Mouse (Mus musculus): ENCODE data around the gene Sertad4. TPM values are rescaled to one million over a fixed set of nuclear protein-coding genes. Genes with fewer than 3 reads are reported as not detected.

Gene Sertad4
- 6.1 and 9.4 TPM in 2 replicates for polyA plus RNA-seq (2015; fragmentation: Nextera tagmentation; extraction: Ambion mirVana)

DNA sequence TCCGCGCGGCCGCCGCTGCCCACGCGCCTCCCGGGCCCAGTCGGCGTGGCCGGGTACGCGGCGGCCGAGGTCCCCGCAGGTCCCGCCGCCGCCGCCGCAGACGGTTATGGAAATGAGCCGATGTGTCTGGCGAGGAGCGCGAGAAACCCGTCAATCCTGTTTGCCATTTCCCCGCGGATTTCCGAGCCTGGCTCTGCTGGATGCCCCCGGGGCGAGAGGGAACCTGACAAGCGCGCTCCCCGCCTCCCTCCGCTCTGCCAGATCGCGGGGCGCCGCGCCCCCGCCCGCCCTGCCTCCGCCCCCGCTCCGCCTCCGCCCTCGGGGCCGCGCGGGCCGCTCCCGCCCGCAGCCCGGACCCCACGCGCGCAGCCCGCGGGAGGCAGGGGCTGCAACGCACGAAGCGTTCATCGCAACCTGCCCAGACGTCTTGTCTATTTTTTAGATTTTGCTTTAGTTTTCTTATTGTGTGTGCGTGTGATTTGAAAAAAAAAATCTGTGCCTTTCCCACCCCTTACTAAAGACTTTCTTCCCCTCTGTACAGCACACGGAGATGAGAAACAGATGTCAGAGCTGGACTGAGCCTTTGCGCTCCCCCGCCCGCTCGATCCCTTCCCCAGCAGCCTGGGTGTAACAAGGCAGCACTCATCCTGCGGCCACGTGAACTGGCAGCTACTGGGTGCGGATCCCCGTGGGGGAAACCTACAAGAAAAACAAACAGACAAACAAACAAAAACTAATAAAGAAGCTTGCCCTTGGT is at the start of gene Sertad4:
TSS of gene Sertad4 (minus strand) at position 283 of the 757 bp plus-strand sequence.
- WGBS, result under 1% methylated on average over 67 of the region's 75 CpGs
- ATAC-seq (ENCODE audit: low read depth), result peak; percentile 84

DNA sequence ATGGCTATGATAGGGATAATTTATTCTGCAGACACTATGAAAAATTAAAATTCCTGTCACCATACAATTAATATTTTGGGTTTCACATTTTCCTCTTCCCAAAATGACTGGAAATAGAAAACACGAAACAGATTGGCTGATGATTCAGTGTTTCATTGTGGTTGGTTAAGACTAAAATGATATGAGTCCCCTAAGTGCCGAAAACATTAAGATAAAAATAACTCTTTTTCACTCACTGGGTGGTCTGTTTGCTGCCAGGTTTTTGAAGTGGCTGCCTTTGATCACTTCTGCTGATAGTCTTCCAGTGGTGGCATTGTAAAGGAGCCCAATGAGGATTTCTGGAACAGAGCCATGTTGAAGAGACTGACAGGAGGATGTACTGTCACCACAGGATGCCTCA is 46.0 kb upstream of the Sertad4 start:
- no peak for ATAC-seq (ENCODE audit: low read depth)
- Histone ChIP-seq H3K9me3 (ENCODE audit: control insufficient read depth, low read length) (no peaks in the 10 kb centered on the region), H3K4me2 (ENCODE audit: low read depth, low read length) (no peak overlapping the region), H3K36me3 (ENCODE audit: control insufficient read depth, insufficient read depth, low read length) (no peaks in the 10 kb centered on the region), H3K9ac (ENCODE audit: low read length) (no peak overlapping the region), H3K27ac (ENCODE audit: low read length) (no peak overlapping the region), H3K4me1 (replicated peaks; ENCODE audit: control insufficient read depth, insufficient read depth, low read length) (no peaks in the 10 kb centered on the region), H3K4me3 (ENCODE audit: low read length) (no peak overlapping the region), H3K27me3 (ENCODE audit: control insufficient read depth, insufficient read depth, low read depth, low read length) (no peaks in the 10 kb centered on the region)
- WGBS, result 30% methylated on average over 2 of the region's 2 CpGs

More for the DNA sequence above, at the start of gene Sertad4:
- H3K4me2 ChIP-seq (ENCODE audit: low read depth, low read length), result peak within 1 kb of the TSS; percentile 87
- H3K27ac ChIP-seq (ENCODE audit: low read length), result peak within 1 kb of the TSS; percentile 96
- peak within 1 kb of the TSS; percentile 82 for H3K4me3 ChIP-seq (ENCODE audit: low read length)
- H3K27me3 ChIP-seq (ENCODE audit: control insufficient read depth, insufficient read depth, low read depth, low read length), result peaks cover 3% of the 10 kb centered on the region; the same call in 1 of the 2 replicates
- H3K9ac ChIP-seq (ENCODE audit: low read length), result peak within 1 kb of the TSS; percentile 87
- H3K36me3 ChIP-seq (ENCODE audit: control insufficient read depth, insufficient read depth, low read length), result no peaks in the 10 kb centered on the region
- H3K9me3 ChIP-seq (ENCODE audit: control insufficient read depth, low read length), result no peaks in the 10 kb centered on the region
- peaks cover 42% of the 10 kb centered on the region for H3K4me1 ChIP-seq (replicated peaks; ENCODE audit: control insufficient read depth, insufficient read depth, low read length)

DNA sequence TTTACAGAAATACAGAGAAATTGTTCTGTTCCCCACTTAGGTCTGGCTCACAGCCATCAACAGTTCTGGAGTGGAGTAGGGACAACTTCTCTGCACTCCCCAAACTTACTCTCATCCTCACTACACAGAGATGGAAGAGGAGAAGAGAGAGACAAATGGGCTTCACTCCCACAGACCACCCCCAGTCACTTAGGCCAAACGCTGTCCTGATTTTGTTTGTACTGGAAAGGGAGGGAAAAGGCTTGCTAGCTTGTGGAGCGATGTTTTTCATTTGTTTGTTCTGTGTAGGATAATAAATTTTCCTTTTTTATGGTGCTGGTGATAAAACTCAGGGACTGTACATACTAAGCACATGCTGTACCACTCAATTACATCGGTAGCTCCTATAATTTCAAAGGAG is 45.4 kb upstream of the Sertad4 start:
- ATAC-seq (ENCODE audit: low read depth), result peak; percentile 54
- WGBS, result 44% methylated on average over 3 of the region's 3 CpGs
- no peak overlapping the region for H3K4me2 ChIP-seq (ENCODE audit: low read depth, low read length)
- no peak overlapping the region for H3K27ac ChIP-seq (ENCODE audit: low read length)
- no peaks in the 10 kb centered on the region for H3K9me3 ChIP-seq (ENCODE audit: control insufficient read depth, low read length)
- no peak overlapping the region for H3K9ac ChIP-seq (ENCODE audit: low read length)
- no peaks in the 10 kb centered on the region for H3K27me3 ChIP-seq (ENCODE audit: control insufficient read depth, insufficient read depth, low read depth, low read length)
- H3K4me1 ChIP-seq (replicated peaks; ENCODE audit: control insufficient read depth, insufficient read depth, low read length), result no peaks in the 10 kb centered on the region
- H3K36me3 ChIP-seq (ENCODE audit: control insufficient read depth, insufficient read depth, low read length), result no peaks in the 10 kb centered on the region
- no peak overlapping the region for H3K4me3 ChIP-seq (ENCODE audit: low read length)

DNA sequence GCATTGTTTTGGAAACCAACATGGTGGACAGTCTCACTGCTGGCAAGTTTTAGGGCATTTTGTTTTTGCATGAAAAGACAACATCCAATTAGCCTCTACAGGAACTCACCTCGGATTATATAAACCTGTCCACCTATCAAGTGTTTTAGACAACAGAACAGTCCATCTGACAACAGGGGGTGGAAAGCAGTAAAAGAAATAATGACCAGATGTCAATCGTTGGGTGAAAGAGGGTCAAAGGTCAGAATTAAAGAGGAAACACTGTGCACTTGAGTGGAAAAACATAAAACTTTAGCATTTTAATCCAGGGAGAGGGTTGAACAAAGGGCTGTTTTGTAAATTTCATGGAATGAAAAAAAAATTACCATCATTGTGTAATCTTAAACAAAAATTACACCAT is 43.2 kb upstream of the Sertad4 start:
- Histone ChIP-seq H3K36me3 (ENCODE audit: control insufficient read depth, insufficient read depth, low read length) (no peaks in the 10 kb centered on the region), H3K9ac (ENCODE audit: low read length) (no peak overlapping the region), H3K27me3 (ENCODE audit: control insufficient read depth, insufficient read depth, low read depth, low read length) (no peaks in the 10 kb centered on the region), H3K4me1 (replicated peaks; ENCODE audit: control insufficient read depth, insufficient read depth, low read length) (no peaks in the 10 kb centered on the region), H3K9me3 (ENCODE audit: control insufficient read depth, low read length) (no peaks in the 10 kb centered on the region), H3K4me3 (ENCODE audit: low read length) (no peak overlapping the region), H3K27ac (ENCODE audit: low read length) (no peak overlapping the region), H3K4me2 (ENCODE audit: low read depth, low read length) (no peak overlapping the region)
- WGBS, result 54% methylated on average over 2 of the region's 2 CpGs
- no peak for ATAC-seq (ENCODE audit: low read depth)

DNA sequence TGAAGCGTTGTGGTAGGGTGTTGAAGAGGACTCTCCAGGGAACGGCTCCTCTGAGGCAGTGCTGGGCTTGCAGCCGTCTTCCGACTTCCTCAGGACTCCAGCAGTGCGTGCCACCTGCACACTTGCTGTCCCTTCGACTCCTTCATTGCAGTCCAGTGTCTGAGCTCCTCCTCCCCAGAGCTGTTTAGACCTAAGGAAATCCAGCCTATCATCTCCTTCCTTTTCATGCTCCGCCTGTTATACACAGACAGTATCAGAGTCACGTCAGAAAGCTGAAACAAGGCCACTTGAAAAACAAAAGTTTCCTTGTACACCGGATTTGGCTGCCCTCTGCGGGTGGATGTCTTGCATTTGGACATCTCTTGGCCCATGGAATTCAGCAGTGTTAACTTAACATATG is 41.7 kb upstream of the Sertad4 start:
- WGBS, result 35% methylated on average over 10 of the region's 10 CpGs
- H3K4me3 ChIP-seq (ENCODE audit: low read length), result no peak overlapping the region
- H3K9me3 ChIP-seq (ENCODE audit: control insufficient read depth, low read length), result no peaks in the 10 kb centered on the region
- H3K4me2 ChIP-seq (ENCODE audit: low read depth, low read length), result peak overlapping the region; percentile 43
- peak overlapping the region; percentile 28; the same call in 1 of the 2 replicates for H3K9ac ChIP-seq (ENCODE audit: low read length)
- no peaks in the 10 kb centered on the region for H3K4me1 ChIP-seq (replicated peaks; ENCODE audit: control insufficient read depth, insufficient read depth, low read length)
- peak; percentile 86 for ATAC-seq (ENCODE audit: low read depth)
- H3K36me3 ChIP-seq (ENCODE audit: control insufficient read depth, insufficient read depth, low read length), result no peaks in the 10 kb centered on the region
- H3K27ac ChIP-seq (ENCODE audit: low read length), result no peak overlapping the region
- no peaks in the 10 kb centered on the region for H3K27me3 ChIP-seq (ENCODE audit: control insufficient read depth, insufficient read depth, low read depth, low read length)

DNA sequence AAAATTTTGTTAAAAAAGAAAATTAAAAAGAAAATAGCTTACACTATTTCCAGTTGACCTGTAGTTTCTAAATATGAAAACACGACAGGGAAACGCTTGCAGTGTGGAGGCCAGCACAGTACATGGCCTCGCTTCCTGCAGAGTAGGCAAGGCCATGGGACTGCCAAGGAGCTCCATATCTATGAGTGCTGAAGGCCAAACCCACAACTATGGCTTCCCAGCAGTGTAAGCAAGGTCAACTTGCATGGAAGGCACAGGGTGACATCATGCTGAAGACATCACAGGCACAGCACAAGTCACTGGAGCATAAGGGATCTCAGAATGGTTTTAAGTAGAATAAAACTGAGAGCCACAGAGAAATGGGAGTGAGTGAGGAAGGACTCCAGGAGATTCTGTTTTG is 40.5 kb upstream of the Sertad4 start:
- no peaks in the 10 kb centered on the region for H3K36me3 ChIP-seq (ENCODE audit: control insufficient read depth, insufficient read depth, low read length)
- 84% methylated on average over 3 of the region's 3 CpGs for WGBS
- H3K27ac ChIP-seq (ENCODE audit: low read length), result no peak overlapping the region
- H3K4me3 ChIP-seq (ENCODE audit: low read length), result no peak overlapping the region
- no peak overlapping the region for H3K4me2 ChIP-seq (ENCODE audit: low read depth, low read length)
- no peaks in the 10 kb centered on the region for H3K27me3 ChIP-seq (ENCODE audit: control insufficient read depth, insufficient read depth, low read depth, low read length)
- ATAC-seq (ENCODE audit: low read depth), result no peak
- H3K9me3 ChIP-seq (ENCODE audit: control insufficient read depth, low read length), result no peaks in the 10 kb centered on the region
- H3K4me1 ChIP-seq (replicated peaks; ENCODE audit: control insufficient read depth, insufficient read depth, low read length), result no peaks in the 10 kb centered on the region
- no peak overlapping the region for H3K9ac ChIP-seq (ENCODE audit: low read length)

DNA sequence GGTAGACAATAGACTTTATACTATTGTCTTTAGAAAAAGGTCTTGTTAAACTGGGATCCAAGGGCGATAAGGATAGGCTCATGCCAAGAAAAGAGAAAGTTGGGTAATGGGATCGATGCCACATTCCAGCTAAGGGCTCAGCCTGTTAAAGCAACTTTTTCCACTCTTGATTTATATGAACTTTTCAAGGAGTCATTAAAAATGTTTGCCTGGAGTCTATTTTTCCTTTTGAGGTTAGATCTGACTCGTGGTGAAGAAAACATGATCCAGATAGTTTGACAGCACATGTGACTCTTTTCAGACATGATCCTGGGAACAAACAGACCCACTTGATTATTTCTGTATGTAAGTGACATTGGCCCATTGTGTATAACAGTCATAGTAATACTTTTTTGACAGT is 35.2 kb upstream of the Sertad4 start:
- no peak overlapping the region for H3K27ac ChIP-seq (ENCODE audit: low read length)
- H3K9ac ChIP-seq (ENCODE audit: low read length), result no peak overlapping the region
- WGBS, result 61% methylated on average over 3 of the region's 3 CpGs
- no peak overlapping the region for H3K4me2 ChIP-seq (ENCODE audit: low read depth, low read length)
- H3K4me1 ChIP-seq (replicated peaks; ENCODE audit: control insufficient read depth, insufficient read depth, low read length), result no peaks in the 10 kb centered on the region
- H3K9me3 ChIP-seq (ENCODE audit: control insufficient read depth, low read length), result no peaks in the 10 kb centered on the region
- no peak overlapping the region for H3K4me3 ChIP-seq (ENCODE audit: low read length)
- no peak; the same call in 1 of the 2 replicates for ATAC-seq (ENCODE audit: low read depth)
- no peaks in the 10 kb centered on the region for H3K27me3 ChIP-seq (ENCODE audit: control insufficient read depth, insufficient read depth, low read depth, low read length)
- no peaks in the 10 kb centered on the region for H3K36me3 ChIP-seq (ENCODE audit: control insufficient read depth, insufficient read depth, low read length)

DNA sequence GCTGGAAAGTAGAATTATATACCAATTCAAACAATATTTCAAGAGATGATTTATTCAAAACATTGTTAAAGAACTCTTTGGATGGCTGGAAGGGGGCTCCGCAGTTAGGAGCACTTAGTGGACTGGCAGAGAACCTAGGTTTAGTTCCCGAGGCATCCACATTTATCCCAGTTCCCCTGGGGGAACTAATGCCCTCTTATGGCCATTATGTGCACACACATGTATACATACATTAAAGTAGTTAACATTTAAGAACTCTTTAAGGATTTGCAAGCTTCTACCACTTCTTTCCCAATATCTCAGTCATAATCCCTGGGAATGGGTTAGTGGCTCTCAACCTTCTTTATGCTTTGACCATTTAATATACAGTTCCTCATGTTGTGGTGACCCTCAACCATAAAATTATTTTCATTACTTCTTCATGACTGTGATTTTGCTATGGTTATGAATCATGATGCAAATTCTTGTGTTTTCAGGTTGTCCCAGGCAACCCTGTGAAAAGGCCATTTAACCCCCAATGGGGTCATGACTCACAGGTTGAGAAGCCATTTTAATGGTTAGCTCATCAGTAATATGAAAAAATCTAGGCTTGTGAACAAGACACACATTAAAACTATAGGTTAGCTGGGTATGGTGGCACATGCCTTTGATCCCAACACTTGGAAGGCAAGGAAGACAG is 27.2 kb upstream of the Sertad4 start:
- H3K9me3 ChIP-seq (ENCODE audit: control insufficient read depth, low read length), result no peaks in the 10 kb centered on the region
- no peaks in the 10 kb centered on the region for H3K27me3 ChIP-seq (ENCODE audit: control insufficient read depth, insufficient read depth, low read depth, low read length)
- no peak overlapping the region for H3K4me2 ChIP-seq (ENCODE audit: low read depth, low read length)
- no peaks in the 10 kb centered on the region for H3K4me1 ChIP-seq (replicated peaks; ENCODE audit: control insufficient read depth, insufficient read depth, low read length)
- WGBS, result 65% methylated on average over 2 of the region's 2 CpGs
- no peak for ATAC-seq (ENCODE audit: low read depth)
- H3K27ac ChIP-seq (ENCODE audit: low read length), result no peak overlapping the region
- no peaks in the 10 kb centered on the region for H3K36me3 ChIP-seq (ENCODE audit: control insufficient read depth, insufficient read depth, low read length)
- H3K9ac ChIP-seq (ENCODE audit: low read length), result no peak overlapping the region
- no peak overlapping the region for H3K4me3 ChIP-seq (ENCODE audit: low read length)

DNA sequence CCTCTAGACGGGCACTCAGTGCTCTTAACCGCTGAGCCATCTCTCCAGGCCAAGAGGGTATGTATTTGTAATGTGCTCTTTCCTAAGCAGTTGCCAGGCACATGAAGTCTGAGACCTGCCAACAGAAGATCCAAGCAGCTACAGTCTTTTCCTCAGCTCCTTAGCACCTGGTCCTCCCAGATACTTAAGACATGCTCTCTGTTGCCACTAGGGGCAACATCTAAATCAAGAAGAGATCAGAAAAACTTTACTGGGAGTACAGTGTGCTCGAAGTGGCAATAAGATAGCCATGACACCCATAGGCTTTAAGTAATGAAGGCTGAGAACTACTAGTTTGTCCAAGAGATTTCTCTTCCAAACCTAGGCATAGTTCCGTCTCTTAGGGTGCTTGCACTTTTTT is 24.6 kb upstream of the Sertad4 start:
- no peak overlapping the region for H3K9ac ChIP-seq (ENCODE audit: low read length)
- H3K27me3 ChIP-seq (ENCODE audit: control insufficient read depth, insufficient read depth, low read depth, low read length), result no peaks in the 10 kb centered on the region
- no peak for ATAC-seq (ENCODE audit: low read depth)
- WGBS, result 68% methylated on average over 4 of the region's 4 CpGs
- no peak overlapping the region for H3K4me3 ChIP-seq (ENCODE audit: low read length)
- no peak overlapping the region for H3K27ac ChIP-seq (ENCODE audit: low read length)
- no peaks in the 10 kb centered on the region for H3K36me3 ChIP-seq (ENCODE audit: control insufficient read depth, insufficient read depth, low read length)
- H3K9me3 ChIP-seq (ENCODE audit: control insufficient read depth, low read length), result no peaks in the 10 kb centered on the region
- H3K4me1 ChIP-seq (replicated peaks; ENCODE audit: control insufficient read depth, insufficient read depth, low read length), result no peaks in the 10 kb centered on the region
- no peak overlapping the region for H3K4me2 ChIP-seq (ENCODE audit: low read depth, low read length)
